Mouse (Mus musculus): ENCODE measurements around the gene Pdpk1. TPM values are rescaled to one million over a fixed set of nuclear protein-coding genes. Genes with fewer than 3 reads are reported as not detected.
A peak's percentile ranks its signal among the peaks of the same experiment; 100 is the strongest.
"Not testable (repeated sequence)": the region's sequence is repeated elsewhere in the genome, so short reads cannot be mapped to it uniquely, and the experiment has no call there.

Gene Pdpk1
- polyA plus RNA-seq, 1 experiment from 2014 or later = 68.9 TPM

DNA sequence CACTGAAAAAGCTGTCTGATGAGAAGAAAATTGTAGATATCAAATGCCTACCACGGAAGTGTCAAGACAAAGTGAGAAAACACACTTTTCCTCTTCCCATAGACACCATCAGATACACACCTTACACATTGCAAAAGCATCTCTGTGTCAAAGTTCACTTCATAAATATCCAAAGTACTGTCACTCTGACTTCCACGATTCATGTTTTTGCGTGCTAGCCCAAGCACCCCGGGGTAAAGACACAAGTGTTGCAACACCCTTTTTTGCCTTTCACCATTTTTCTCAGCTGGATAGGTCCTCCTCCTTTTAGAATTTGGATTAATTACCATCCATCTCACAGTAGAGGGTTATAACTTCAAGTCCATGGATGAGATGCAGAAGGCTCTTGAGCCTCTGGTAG, 10.8 kb downstream of the Pdpk1 start:
- Histone ChIP-seq H3K36me3 (no peaks in the 10 kb centered on the region), H3K4me1 (peaks cover 36% of the 10 kb centered on the region), H3K9ac (replicated peaks) (peak overlapping the region; percentile 91; the same call in 1 of the 2 replicates), H3K27me3 (replicated peaks) (no peaks in the 10 kb centered on the region), H3K27ac (replicated peaks) (no peak overlapping the region), H3K4me2 (peak overlapping the region; percentile 70), H3K4me3 (replicated peaks) (peak overlapping the region; percentile 95), H3K9me3 (replicated peaks) (no peaks in the 10 kb centered on the region)
- ATAC-seq (ENCODE audit: low FRiP score) = no peak
- WGBS = 92% methylated on average over 4 of the region's 4 CpGs

DNA sequence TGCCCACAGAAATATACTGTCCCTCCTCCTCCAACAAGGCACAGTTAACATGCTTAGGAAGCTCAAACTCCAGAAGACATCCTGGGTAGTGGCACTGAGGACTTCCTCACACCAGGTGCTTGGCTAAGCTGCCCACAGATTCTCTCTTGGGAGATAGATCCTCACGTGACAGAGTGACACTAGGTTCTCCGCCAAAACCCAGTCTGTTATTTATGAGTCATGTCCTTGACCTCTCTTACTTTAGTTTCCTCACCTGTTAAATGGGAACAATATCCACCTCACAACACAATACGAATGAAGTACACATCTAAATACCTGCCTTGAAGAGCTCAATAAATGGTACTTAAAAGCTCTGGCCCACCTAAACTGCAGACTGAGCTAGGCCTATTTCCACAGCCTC, 11.5 kb downstream of the Pdpk1 start:
- Histone ChIP-seq H3K27me3 (replicated peaks) (no peaks in the 10 kb centered on the region), H3K36me3 (no peaks in the 10 kb centered on the region), H3K9me3 (replicated peaks) (no peaks in the 10 kb centered on the region), H3K4me3 (replicated peaks) (no peak overlapping the region), H3K4me2 (no peak overlapping the region), H3K27ac (replicated peaks) (no peak overlapping the region), H3K4me1 (peaks cover 36% of the 10 kb centered on the region), H3K9ac (replicated peaks) (no peak overlapping the region)
- no peak for ATAC-seq (ENCODE audit: low FRiP score)
- WGBS = 84% methylated on average over 3 of the region's 3 CpGs

DNA sequence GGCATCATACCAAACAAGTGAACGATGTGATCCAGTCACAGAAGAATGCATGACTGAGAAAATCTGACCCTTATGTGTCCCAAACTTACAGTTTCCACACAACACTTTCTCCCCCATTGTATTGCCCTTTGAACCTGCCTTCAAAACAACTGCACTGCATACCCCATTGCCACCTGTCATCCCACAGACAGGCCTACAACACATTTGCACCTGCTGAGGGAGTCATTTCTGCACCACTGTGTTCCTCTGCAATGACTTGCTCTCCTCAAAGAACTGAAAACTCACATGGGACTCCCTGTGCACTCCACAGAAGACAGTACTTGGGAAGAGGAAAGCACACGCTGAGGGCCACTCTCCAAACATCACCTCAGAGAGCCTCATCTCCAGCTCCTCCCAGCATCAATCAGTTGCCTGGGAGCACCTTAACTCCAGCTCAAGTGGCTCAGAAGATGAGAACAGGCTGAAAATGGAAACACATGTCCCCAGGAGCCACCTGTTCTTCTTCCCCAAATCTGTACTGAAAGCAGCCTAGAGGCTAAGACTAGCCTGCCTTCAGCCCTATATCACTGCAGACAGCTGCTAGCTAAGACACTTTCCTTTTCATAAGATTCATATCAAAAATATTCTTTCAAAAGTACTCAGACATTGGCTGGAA, 13.4 kb downstream of the Pdpk1 start:
- no peaks in the 10 kb centered on the region for H3K36me3 ChIP-seq
- H3K9me3 ChIP-seq (replicated peaks) = no peaks in the 10 kb centered on the region
- ATAC-seq (ENCODE audit: low FRiP score) = no peak
- H3K27ac ChIP-seq (replicated peaks) = 0 out of 2 replicates have a peak overlapping the region, but pooled peaks have one; percentile 23
- no peak overlapping the region for H3K4me3 ChIP-seq (replicated peaks)
- WGBS = 87% methylated on average over 2 of the region's 2 CpGs
- no peak overlapping the region for H3K4me2 ChIP-seq
- no peak overlapping the region for H3K9ac ChIP-seq (replicated peaks)
- H3K4me1 ChIP-seq = peaks cover 30% of the 10 kb centered on the region
- H3K27me3 ChIP-seq (replicated peaks) = no peaks in the 10 kb centered on the region

DNA sequence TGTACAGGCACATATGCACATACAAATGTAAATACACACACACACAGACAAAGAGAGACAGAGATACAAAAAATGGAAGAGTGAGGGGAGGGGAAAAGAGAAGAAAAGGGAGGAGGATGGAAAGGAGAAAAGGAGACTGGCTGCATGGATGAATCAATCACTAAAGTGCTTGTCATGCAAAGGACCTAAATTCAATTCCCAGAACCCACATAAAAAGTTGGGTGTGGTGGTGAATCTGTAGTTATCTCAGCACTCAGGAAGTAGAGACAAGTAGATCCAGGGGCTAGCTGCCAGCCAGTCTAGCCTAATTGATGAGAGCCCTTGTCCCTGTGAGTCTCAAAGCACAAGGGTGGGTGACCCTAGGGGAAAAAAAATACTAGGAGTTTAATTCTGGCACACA, 16.7 kb downstream of the Pdpk1 start:
- no peaks in the 10 kb centered on the region for H3K36me3 ChIP-seq
- H3K9me3 ChIP-seq (replicated peaks) = no peaks in the 10 kb centered on the region
- H3K27ac ChIP-seq (replicated peaks) = no peak overlapping the region
- no peak overlapping the region for H3K9ac ChIP-seq (replicated peaks)
- no peak overlapping the region for H3K4me2 ChIP-seq
- peaks cover 8% of the 10 kb centered on the region for H3K4me1 ChIP-seq
- H3K4me3 ChIP-seq (replicated peaks) = no peak overlapping the region
- no peaks in the 10 kb centered on the region for H3K27me3 ChIP-seq (replicated peaks)
- ATAC-seq (ENCODE audit: low FRiP score) = no peak

DNA sequence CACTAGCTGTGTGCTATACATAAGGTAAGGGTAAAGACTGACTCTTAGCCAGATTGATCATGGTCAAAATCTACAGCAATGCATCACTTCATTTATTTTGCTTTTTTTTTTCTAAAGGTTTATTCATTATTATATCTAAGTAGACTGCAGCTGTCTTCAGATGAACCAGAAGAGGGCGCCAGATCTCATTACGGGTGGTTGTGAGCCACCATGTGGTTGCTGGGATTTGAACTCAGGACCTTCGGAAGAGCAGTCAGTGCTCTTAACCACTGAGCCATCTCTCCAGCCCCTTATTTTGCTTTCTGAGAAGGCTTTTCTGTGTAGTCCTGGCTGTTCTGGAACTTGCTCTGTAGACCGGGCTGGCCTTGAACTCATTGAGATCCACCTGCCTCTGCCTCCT, 17.8 kb downstream of the Pdpk1 start:
- H3K27ac ChIP-seq (replicated peaks); ATAC-seq (ENCODE audit: low FRiP score); H3K9ac ChIP-seq (replicated peaks); H3K36me3 ChIP-seq; H3K4me3 ChIP-seq (replicated peaks); H3K4me1 ChIP-seq; H3K9me3 ChIP-seq (replicated peaks); H3K27me3 ChIP-seq (replicated peaks); H3K4me2 ChIP-seq: not testable (repeated sequence)
- WGBS = 92% methylated on average over 4 of the region's 4 CpGs

DNA sequence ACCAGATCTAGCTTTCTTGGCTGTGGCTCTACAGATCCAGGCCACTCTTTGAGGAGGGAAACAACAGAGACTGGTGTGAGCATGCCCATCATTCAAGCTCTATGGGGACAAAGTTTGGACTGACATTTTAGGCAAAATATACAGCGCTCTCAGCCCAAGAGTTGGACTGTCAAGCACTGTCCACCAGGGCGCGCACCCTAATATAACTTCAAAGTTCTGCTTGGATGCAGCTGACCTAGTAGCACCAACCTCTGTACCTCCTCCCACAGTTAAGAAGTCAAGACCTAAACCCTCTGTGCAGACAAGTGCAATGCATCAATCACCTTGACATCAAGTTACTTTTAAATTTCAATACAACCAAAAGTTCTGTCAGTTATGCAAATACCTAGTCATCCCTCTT, 19.2 kb downstream of the Pdpk1 start:
- no peak overlapping the region for H3K4me2 ChIP-seq
- no peaks in the 10 kb centered on the region for H3K27me3 ChIP-seq (replicated peaks)
- H3K9me3 ChIP-seq (replicated peaks) = no peaks in the 10 kb centered on the region
- 88% methylated on average over 3 of the region's 3 CpGs for WGBS
- H3K4me3 ChIP-seq (replicated peaks) = no peak overlapping the region
- H3K36me3 ChIP-seq = no peaks in the 10 kb centered on the region
- no peaks in the 10 kb centered on the region for H3K4me1 ChIP-seq
- no peak overlapping the region for H3K9ac ChIP-seq (replicated peaks)
- ATAC-seq (ENCODE audit: low FRiP score) = no peak
- no peak overlapping the region for H3K27ac ChIP-seq (replicated peaks)

DNA sequence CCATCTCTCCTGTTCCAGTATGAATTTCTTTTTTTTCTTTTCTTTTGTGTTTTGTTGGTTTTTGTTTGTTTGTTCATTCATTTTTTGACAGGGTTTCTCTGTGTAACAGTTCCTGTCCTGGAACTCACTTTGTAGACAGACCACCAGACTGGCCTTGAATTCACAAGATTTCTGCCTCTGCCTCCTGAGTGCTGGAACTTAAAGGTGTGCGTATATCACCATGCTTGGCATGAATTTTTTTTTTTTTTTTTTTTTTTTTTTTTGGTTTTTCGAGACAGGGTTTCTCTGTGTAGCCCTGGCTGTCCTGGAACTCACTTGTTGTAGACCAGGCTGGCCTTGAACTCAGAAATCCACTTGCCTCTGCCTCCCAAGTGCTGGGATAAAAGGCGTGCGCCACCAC, 21.5 kb downstream of the Pdpk1 start:
- not testable (repeated sequence) for H3K27ac ChIP-seq (replicated peaks); H3K9me3 ChIP-seq (replicated peaks); H3K4me1 ChIP-seq; H3K36me3 ChIP-seq; H3K4me2 ChIP-seq; H3K9ac ChIP-seq (replicated peaks); ATAC-seq (ENCODE audit: low FRiP score); H3K4me3 ChIP-seq (replicated peaks); H3K27me3 ChIP-seq (replicated peaks)
- WGBS = 90% methylated on average over 4 of the region's 4 CpGs

DNA sequence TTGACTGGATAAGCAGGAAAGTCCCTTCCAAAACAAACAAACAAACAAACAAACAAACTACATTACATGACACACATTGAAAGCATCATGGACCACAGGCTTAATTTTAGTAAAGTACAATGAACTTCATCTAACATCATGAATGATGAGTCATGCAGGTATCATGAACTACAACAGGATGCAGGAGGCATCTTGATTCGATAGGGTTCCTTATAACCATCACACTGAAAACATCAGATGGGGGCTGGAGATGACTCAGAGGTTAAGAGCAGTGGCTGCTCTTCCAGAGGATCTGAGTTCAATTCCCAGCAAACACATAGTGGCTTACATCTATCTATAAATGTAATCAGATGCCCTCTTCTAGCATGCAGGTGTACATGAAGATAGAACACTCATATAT, 23.1 kb downstream of the Pdpk1 start:
- WGBS = 93% methylated on average over 1 of the region's 1 CpGs
- Histone ChIP-seq H3K9me3 (replicated peaks) (no peaks in the 10 kb centered on the region), H3K4me1 (no peaks in the 10 kb centered on the region), H3K36me3 (no peaks in the 10 kb centered on the region), H3K4me3 (replicated peaks) (no peak overlapping the region), H3K27me3 (replicated peaks) (no peaks in the 10 kb centered on the region), H3K4me2 (no peak overlapping the region), H3K27ac (replicated peaks) (no peak overlapping the region), H3K9ac (replicated peaks) (no peak overlapping the region)
- ATAC-seq (ENCODE audit: low FRiP score) = no peak

DNA sequence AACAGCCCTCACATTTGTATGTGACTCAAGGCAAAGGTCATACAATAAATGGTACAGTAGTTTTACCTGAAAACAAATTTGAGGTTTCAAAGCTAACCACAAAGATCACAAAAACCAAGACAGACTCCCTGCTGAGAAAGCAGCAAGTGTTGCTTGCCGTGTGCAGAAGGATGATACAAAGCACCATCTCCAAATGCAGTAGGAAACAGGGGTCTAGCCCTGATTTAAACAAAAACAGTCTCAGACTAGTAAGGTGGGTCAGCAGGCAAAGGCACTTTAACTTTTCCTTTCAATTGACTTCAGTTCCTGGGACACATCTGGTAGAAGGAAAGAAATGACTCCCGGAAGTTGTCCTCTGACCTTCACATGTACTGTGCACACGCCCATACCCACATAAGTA, 23.9 kb downstream of the Pdpk1 start:
- H3K9ac ChIP-seq (replicated peaks) = no peak overlapping the region
- no peaks in the 10 kb centered on the region for H3K9me3 ChIP-seq (replicated peaks)
- no peak overlapping the region for H3K4me2 ChIP-seq
- no peak overlapping the region for H3K27ac ChIP-seq (replicated peaks)
- H3K4me3 ChIP-seq (replicated peaks) = no peak overlapping the region
- WGBS = 88% methylated on average over 3 of the region's 3 CpGs
- H3K36me3 ChIP-seq = no peaks in the 10 kb centered on the region
- no peaks in the 10 kb centered on the region for H3K4me1 ChIP-seq
- H3K27me3 ChIP-seq (replicated peaks) = no peaks in the 10 kb centered on the region
- no peak for ATAC-seq (ENCODE audit: low FRiP score)

DNA sequence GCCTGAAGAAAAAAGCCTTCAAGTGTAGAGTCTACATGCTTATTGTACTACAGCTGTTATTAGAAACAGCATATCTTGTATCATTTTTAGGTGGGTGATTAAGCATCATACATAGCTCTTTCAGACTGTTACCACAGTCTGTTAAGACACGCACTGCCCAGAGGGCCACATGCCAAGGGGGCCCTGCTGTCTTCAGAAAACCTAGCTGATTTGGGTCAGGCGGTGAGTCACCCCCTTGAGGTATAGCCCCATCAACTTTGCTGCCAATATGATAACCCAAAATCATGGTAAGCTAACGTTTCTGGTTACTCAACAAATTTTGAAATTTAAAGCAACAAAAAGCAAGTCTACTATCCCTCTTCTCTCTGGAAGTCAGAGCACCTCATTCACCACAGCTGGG, 31.3 kb downstream of the Pdpk1 start:
- no peak for ATAC-seq (ENCODE audit: low FRiP score)
- 87% methylated on average over 3 of the region's 3 CpGs for WGBS

DNA sequence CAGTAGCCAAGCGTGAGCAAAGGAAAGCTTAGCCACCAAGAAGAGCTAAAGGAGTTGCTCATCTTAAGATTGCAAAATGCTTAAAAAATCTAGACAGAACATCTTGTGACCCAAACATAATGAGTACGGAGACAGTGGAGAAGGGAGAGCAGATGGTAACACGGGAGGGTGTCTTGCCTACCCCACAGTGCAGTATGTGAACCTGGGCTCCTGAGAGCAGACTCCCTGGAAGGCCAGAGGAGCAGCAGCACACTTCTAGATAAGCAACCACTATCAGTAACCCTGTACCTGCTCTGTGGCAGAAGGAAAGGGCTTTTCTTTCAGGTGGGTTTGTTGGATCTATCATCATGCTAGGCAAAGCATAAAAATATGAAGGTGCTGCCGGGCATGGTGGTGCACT, 37.7 kb downstream of the Pdpk1 start:
- Histone ChIP-seq H3K9me3 (replicated peaks) (no peaks in the 10 kb centered on the region), H3K9ac (replicated peaks) (no peak overlapping the region), H3K4me2 (no peak overlapping the region), H3K4me3 (replicated peaks) (no peak overlapping the region), H3K27ac (replicated peaks) (no peak overlapping the region), H3K36me3 (peaks cover 18% of the 10 kb centered on the region), H3K27me3 (replicated peaks) (no peaks in the 10 kb centered on the region), H3K4me1 (0 out of 2 replicates have a peak, but pooled peaks cover 7% of the 10 kb centered on the region)
- WGBS = 87% methylated on average over 4 of the region's 4 CpGs
- no peak for ATAC-seq (ENCODE audit: low FRiP score)

More for the DNA sequence above, 31.3 kb downstream of the Pdpk1 start:
- H3K9me3 ChIP-seq (replicated peaks) = no peaks in the 10 kb centered on the region
- H3K4me3 ChIP-seq (replicated peaks) = no peak overlapping the region
- H3K36me3 ChIP-seq = no peaks in the 10 kb centered on the region
- peaks cover 10% of the 10 kb centered on the region; the same call in 1 of the 2 replicates for H3K4me1 ChIP-seq
- no peak overlapping the region for H3K4me2 ChIP-seq
- no peak overlapping the region for H3K27ac ChIP-seq (replicated peaks)
- H3K27me3 ChIP-seq (replicated peaks) = no peaks in the 10 kb centered on the region
- H3K9ac ChIP-seq (replicated peaks) = no peak overlapping the region

DNA sequence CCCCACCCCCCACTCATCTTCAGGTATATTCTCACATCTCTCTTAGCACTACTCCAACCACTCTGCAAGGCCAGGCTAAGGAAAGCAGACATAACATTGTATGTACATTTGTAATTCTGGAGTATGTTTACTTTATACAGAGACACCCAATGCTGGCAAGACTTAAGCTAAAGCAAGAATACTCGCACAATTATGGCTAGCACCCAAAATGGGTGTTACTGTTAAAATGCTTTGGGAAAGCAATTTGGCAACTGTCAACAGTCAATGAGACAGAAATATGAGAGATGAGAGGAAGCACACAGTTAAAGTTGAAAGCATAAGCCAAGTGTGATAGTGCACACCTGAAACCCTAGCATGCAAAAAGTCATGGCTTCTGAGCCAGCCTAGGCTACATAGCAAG, 39.5 kb downstream of the Pdpk1 start:
- H3K4me3 ChIP-seq (replicated peaks) = no peak overlapping the region
- H3K4me1 ChIP-seq = 0 out of 2 replicates have a peak, but pooled peaks cover 5% of the 10 kb centered on the region
- no peak for ATAC-seq (ENCODE audit: low FRiP score)
- H3K9me3 ChIP-seq (replicated peaks) = no peaks in the 10 kb centered on the region
- WGBS = 100% methylated on average over 1 of the region's 1 CpGs
- H3K36me3 ChIP-seq = peaks cover 25% of the 10 kb centered on the region
- H3K9ac ChIP-seq (replicated peaks) = no peak overlapping the region
- no peaks in the 10 kb centered on the region for H3K27me3 ChIP-seq (replicated peaks)
- H3K4me2 ChIP-seq = no peak overlapping the region
- H3K27ac ChIP-seq (replicated peaks) = no peak overlapping the region
